Mouse (Mus musculus) liver, postnatal 0 days (tissue): ENCODE results near the gene Olfr78.

Source experiments
- CTCF ChIP-seq: sonication (generic); IDR thresholded peaks from 2 replicates; pipeline ENCODE4 v1.5.1; 2016; ENCODE audit warnings: antibody characterized with exemption, low read depth
- EP300 ChIP-seq: IDR thresholded peaks from 2 replicates; pipeline ENCODE4 v1.6.1; 2016; ENCODE audit warnings: antibody characterized with exemption, low read depth, mild to moderate bottlenecking

- TF ChIP-seq CTCF: no peak
- no peak for TF ChIP-seq EP300
Measured at GRCm38 (mm10) chr7:102752086-102752485, 7.2 kb downstream of the Olfr78 start.
